Mouse (Mus musculus) R1 (cell line): ENCODE data around the gene Nynrin.

Source experiments
- DNase-seq: peaks from one replicate; pipeline ENCODE4 v3.0.0-alpha.2; 2018; ENCODE audit warnings: low read depth, low spot score

Gene Nynrin

DNA sequence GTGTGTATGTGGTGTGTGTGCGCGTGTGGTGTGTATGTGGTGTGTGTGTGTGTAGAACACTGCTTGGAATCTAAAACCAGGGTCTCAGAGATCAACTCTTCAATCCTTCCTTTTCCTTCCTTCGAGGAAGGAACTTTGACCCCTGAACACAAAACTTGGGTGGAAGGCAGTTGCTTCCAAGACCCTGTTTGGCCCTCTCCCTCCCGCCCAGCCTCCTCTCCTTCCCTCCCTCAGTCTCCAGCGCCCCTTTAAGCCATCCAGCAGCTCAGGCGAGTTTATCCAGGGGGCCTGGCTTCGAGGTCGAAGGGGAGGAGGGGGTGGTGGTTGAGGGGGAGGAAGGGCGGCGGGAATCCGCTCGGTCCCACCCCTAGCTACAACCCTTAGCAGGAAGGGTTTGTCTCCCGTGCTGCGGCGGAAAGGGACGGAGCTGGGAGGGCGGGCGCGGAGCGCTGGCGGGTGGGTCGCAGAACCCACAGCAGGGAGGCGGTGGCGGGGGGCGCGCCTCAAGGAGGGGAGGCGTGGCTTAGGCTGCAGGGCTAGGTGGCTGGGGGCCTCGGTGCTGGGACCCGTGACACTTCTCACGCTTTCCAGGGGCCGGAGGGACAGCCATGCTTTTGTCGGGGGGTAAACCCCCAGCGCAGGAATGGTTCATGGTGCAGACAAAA lies at the start of gene Nynrin:
Nynrin (plus strand) TSS at position 390 of the 665 bp plus-strand sequence.
- DNase-seq = peak; percentile 81

DNA sequence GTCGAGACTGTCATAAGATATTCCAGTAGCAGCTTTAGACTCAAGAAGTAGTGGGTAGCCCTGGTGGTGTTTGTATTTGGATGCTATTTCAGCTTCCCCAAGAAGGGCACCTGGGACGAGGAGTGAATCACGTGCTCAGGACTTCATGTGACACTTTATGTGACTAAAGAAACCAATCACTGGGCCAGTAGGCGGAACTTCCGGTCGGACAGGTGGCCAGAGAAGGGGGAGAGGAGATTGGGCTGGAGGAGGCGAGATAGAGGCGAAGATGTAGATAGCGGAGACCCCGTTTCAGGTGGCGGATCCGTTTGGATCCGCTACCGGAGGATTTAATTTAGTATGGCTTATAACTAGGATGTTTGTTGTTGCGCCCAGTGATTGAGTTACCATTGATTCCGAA lies 38.9 kb upstream of the Nynrin start:
- peak; percentile 88 for DNase-seq

DNA sequence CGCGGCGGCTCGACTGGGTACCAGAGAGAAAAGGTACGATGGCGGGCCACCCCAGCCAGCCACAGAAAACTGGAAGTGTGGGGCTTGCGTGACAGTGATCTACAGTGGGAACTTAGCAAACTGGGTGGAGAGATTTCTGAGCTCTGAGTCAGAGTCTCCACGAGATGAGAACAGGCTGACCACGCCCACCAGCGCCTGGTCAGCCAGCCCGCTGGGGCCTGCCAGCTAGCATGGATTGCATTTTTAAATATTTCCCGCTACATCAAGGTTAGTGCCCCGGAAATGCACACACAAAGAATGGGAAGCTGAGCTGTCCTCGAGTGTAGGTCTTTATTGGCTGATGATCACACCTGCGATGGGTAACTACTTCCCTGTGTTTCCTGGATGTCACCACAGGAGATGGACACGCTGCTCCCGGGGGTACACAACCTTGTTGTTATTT lies 38.5 kb upstream of the Nynrin start:
- DNase-seq = peak; percentile 95

DNA sequence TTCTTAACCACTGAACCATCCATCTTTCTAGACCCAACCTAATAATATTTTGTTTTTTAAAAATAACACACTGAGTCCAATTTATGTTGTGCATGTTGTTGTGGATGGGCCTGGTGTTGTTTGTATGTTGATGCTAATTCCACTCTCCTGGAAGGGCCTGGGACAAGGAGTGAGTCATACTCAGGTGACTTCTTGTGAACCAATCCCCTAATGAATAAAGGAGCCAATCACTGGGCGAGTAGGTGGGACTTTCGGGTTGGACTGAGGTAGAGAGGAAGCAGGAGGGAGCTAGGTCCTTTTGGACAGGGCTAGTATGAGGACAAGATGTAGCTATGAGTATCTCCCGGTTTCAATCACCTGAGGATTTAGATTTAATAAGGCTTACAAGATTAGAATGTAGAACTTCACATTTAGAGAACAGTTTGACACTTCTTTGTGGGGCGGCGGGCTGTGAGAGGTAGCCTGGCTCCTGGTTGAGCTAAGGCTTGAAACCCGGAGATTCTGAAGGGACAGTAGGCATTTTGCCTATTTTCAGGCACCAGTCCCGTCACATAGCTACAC lies 33.9 kb upstream of the Nynrin start:
- peak; percentile 66 for DNase-seq

DNA sequence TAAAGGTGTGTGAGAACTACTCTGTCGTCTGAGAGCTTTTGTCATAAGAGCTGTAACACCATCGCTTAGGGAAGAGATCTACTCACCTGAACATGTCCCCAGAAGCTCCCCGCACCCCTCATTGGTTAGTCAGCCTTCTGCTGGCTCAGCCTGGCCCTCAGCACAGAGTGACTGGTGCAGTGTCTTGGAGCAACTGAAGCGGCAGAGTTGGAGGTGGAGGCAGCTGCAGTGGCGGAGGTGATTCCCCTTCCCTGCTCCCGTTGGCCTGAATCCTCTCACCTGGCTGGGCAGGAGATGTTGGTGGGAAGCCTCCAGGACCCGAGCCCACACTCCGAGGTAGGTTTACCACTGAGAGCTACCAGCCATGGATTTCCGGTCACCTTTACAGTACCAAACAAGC lies 33.2 kb upstream of the Nynrin start:
- DNase-seq = no peak

DNA sequence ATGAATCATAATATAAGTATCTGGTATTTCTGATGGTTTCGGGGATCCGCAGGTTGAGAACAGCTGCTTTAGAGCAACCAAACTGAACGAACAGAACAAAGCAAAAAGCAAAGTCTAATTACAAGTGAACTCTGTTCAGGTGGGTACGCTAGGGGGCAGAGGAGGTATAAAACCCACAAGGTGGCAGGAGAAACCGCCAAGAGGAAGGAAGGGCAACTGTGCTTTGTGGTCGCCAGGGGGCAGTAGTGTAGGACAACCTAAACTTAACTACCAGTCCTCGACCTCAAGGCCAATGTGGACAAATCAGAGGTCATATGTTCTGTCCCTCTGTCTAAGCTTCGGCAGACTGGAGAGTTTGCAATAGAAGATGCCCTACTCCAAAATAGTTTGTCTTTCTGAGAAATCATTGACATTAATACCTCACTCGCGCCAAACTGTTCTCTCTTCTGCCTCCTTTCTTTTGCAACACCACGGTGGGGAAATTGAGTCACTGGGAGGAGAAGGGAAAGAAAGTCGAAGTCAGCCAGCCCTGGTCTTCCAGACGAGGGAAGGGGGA lies 31.3 kb upstream of the Nynrin start:
- peak; percentile 95 for DNase-seq

DNA sequence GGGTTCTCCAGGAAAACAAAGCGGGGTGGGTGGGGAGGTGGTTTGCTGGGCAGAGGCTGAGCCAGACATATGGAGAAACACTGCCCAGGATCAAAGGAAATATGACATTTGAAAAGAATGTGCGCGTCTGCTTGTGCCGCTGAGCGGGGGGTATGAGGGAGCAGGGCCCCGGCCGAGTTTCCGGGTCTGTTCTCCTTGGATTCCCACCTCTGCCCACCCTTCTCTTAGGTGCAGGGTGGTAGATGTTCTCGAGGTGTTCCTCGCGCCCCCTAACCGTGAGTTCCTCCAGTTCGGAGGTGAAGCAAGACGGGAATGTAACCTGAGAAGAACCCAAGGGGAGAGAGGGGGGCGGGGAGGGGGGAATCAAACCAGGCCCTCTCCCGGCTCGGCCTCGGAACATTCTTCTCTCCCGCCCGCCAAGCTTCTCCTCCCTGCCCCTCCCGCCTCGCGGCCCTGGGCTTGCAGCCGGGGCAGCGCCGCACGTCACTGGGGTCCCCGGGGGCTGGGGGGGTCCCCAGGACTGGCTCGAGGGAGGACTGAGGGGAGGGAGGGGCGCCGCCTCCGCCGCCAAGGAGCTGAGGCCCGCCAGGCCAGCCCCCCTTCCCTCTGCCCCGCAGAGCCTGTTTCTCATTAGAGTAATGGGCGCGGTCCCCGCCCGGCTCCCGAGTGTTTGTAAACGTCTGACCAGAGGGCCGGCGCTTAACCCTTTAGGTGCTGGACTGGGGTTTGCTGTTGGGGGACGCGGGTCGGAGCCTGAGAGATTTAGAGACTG lies 30.6 kb upstream of the Nynrin start, which contains the start of gene Nfatc4:
Nfatc4 (plus strand) TSS at position 154 of the 772 bp plus-strand sequence.
- DNase-seq = peak; percentile 93

DNA sequence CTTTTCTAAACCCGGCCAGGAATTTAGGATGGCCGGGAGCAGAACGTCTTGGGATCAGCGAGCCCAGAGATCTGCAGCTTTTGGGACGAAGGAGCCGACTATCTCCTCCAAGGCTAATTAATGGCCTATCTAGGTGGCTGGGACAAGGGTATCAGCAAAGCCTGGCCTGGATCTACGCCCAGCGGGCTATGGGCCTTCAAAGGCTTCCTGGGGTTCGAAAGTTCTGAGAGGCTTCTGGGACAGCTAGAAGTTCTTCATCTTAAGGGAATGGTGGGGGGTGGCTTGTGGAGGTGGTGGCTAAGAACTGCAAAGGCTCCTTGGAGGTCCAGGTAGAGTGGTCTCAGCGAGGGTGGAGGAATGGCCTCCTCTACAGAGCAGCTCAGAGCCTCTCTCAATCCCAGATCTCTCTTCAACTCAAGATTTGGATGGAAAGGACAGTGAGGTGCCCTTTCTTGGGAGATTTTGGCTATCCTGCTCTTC lies 29.8 kb upstream of the Nynrin start:
- DNase-seq = no peak

DNA sequence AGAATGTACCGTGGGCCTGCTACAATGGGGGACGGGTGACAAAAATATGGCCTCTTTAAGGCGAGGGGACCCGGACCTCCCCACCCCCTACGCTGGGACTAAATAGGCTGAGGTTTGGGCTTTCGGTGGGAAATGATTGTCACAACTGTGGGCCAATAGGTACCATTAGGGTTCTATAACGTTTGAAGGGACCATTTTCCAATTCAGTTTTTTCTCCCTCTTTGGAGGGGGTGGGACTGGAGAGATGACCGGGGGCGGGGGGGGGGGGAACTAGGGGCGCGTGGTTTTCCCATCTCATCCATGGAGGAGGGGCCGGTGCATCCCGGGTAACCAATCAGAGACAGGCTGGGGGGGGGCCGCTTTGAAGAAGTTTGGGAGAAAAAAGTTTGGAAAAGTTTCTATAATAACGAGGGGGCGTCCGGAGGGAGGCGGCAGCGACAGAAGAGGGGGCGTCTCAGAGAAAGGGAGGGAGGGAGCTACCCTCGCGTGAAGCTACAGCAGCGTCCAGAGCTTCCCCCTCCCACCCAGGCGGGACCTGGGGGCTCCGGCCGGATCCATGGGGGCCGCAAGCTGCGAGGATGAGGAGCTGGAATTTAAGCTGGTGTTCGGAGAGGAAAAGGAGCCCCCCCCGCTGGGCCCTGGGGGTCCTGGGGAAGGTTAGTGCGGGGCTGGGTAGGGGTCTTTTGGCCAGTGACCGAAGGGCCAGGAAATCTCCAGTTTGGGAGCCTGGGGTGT lies 29.2 kb upstream of the Nynrin start:
- no peak for DNase-seq

DNA sequence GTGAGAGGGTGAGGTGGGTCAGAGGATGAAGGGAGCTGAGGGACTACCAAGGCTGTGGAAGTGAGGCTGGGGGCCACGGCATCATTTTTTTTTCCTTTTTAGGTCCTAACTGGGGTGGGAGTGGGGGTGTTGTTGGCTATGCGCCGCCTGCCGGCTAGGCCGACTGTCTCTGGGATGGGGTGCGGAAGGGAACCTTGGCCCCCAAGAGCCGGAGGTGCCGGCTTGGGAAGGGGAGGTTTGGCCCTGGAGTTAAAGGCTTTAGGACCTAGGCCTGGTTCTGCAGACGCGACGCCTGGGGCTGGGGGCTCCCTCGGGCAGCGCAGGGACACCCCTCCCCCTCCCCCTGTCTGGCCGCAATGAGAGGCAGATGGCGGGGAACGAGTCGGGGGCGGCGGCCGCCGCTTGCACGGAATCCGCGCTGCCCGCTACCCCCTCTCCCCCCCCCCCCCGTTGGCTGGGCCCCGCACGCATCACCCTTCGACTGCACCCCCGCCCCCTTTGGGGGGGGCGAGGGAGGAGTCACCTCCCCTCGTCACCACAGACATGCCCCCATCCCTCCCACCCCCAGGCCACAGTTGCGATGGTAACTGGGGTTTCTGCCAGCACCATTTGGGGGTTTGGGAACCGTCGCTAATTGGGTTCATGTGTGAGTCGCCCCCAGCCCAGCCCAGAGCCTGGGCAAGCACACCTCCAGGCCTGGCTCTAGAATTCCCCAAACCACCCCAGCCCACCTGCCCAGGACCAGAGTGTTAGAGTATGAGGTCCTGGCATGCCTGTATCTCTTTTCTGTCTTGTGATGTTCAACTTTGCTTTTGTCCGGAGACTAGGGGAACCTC lies 28.4 kb upstream of the Nynrin start:
- no peak for DNase-seq

DNA sequence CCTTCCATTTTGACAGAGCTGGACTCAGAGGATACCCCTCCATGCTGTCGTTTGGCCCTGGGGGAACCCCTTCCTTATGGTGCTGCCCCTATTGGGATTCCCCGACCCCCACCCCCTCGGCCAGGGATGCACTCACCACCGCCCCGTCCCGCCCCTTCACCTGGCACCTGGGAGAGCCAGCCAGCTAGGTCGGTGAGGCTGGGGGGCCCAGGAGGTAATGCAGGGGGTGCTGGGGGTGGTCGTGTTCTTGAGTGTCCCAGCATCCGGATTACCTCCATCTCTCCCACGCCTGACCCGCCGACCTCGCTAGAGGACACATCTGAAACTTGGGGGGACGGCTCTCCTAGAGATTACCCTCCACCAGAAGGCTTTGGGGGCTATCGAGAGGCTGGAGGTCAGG lies 27.7 kb upstream of the Nynrin start:
- no peak for DNase-seq

DNA sequence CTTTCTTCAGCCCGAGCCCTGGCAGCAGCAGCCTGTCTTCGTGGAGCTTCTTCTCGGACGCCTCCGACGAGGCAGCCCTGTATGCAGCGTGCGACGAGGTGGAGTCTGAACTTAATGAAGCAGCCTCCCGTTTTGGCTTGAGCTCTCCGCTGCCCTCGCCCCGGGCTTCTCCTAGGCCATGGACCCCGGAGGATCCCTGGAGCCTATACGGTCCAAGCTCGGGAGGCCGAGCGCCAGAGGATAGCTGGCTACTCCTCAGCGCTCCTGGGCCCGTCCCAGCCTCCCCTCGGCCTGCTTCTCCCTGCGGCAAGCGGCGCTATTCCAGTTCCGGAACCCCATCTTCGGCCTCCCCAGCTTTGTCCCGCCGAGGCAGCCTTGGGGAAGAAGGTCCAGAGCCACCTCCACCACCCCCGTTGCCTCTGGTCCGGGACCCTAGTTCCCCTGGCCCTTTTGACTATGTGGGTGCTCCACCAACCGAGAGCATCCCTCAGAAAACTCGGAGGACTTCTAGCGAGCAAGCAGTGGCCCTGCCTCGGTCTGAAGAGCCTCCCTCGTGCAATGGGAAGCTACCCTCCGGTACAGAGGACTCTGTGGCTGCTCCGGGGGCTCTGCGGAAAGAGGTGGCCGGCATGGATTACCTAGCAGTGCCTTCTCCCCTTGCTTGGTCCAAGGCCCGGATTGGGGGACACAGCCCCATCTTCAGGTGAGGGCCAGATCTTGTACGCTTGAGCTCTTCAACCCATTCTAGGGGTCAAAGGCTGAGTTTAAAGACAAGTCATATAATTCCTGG lies 27.1 kb upstream of the Nynrin start:
- no peak for DNase-seq

DNA sequence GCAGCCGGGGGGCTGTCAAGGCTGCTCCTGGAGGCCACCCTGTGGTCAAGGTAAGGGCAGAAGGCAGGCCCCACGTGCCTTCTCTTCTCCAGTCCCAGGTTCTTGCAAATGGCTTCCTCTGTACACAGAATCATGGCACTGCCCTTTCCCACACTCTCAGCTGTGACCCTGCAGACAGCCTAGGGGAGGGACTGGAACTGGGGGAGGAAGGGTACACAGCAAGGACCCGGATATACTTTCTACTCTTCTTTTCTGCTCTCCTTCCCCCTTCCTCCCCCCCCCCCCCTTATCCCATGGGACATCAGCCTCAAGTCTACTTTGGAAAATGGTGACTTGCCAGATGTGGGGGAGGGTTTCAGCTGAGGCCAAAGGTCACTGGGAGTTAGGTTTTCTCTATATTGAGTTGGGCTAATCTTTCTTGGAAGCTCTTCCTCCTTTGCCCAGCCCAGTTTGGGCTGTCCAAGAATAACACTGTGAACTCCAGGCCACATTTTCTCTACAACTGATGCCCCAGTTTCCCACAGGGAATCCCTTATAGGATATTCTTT lies 25.0 kb upstream of the Nynrin start:
- DNase-seq = no peak

DNA sequence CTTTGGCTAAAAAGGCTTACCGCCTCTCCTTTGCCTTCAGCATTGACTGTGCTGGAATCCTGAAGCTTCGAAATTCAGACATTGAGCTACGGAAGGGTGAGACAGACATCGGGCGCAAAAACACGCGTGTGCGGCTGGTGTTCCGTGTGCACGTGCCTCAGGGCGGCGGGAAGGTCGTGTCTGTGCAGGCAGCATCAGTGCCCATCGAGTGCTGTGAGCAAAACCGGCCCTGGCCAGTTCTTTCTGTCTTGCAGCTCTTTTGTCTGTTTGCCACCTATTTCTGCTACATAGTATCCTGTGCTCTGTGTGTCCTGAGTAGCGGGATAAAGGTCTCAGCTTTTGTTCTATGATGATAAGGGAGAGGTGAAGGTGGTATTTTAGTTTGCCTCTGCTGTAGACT lies 24.0 kb upstream of the Nynrin start:
- no peak for DNase-seq

DNA sequence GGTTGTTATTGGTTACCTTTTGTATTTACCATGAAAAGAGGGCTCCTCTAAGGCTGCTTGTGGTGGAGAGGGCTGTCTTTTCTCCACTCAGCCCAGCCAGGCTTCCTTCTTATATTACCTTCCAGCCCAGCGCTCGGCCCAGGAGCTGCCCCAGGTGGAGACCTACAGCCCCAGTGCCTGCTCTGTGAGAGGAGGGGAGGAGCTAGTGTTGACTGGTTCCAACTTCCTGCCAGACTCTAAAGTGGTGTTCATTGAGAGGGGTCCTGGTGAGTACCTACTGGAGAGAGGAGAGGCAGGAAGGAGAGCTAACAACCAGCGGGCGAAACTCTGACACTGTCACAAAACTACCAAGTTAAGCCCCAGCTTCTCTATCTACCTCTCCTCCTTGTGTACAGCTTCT lies 23.5 kb upstream of the Nynrin start:
- DNase-seq = peak; percentile 57

DNA sequence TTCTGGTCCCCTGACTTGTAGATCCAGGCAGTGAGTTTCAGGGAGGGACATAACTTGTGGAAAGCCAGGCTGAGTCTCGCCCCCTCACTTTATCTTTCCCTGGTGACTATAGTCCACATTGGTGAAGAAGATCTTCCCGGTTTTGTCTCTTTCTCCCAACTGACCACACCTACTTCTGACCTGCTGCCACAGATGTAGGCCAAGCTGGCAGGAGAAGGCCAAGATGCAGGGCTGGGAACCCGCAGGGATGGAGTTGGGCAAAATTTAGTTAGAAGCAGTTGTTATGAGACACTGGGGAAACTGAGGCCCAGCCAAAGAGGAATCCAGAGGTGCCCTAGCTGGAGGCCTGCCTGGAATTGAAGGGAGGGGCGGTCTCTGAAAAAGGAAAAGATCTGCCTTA lies 20.7 kb upstream of the Nynrin start:
- no peak for DNase-seq

DNA sequence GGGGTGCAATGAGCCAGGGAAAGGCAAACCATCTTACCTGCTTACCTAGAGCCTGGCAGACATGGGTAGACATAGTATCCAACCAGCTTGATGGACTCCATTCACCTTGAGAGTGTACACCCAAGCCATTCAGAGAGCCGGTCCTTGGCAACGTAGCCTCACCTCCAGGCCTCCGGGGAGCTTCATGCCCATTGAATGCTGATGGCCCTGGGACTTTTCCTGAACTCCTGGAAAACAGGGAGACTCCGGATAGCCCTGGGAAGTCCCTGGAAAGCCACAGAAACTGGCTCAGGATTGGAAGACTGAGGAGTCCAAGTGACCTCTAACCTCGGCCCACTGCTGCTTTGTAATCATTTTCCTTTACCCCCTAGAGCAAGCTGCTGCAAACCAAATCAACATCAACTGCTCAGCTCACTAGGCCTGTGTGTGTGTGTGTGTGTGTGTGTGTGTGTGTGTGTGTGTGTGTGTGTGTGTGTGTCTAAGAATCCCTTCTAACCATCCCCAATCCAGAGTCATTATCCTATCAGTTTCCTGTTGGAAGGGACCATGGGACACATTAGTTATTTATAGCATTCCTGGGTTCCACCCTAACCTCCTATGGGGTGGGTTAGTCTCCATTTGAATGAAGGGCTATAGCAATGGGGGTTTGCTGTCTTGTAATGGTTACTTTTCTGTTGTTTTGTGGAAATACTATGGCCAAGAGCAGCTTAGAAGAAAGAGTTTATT lies 18.8 kb upstream of the Nynrin start:
- DNase-seq = peak; percentile 89

DNA sequence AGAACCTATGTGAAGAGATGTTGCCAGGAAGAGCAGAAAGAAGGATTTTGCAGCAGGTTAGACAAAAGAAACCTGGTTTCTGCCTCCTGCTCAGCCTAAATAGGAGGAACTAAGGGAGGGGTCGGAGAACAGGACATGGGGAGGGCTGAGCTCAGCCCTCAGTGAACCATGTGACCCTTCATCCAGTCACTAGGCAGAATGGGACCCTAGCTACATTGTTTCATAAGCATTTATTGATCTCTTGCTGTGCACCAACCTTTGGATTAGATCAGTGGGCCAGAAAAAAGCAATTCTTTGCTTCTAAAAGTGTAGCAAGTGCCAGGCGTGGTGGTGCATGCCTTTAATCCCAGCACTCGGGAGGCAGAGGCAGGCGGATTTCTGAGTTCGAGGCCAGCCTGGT lies 15.5 kb upstream of the Nynrin start:
- DNase-seq = no peak

DNA sequence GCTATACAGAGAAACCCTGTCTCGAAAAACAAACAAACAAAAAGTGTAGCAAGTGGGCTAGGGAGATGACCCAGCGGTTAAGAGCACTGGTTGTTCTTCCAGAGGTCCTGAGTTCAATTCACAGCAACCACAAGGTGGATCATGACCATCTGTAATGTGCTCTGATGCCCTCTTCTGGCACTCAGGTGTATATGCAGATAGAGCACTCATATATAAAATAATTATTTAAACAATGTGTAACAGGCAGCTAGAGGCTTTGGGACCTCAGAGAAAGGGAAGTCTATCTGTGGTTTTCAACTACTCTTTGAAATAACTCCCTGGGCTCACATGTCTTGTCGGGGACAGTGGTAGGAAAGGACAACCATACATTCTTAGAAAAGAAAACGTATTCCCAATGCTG lies 15.1 kb upstream of the Nynrin start:
- DNase-seq = peak; percentile 58
